Mouse (Mus musculus): ENCODE measurements around the gene Tppp2.

Tppp2 gene

DNA sequence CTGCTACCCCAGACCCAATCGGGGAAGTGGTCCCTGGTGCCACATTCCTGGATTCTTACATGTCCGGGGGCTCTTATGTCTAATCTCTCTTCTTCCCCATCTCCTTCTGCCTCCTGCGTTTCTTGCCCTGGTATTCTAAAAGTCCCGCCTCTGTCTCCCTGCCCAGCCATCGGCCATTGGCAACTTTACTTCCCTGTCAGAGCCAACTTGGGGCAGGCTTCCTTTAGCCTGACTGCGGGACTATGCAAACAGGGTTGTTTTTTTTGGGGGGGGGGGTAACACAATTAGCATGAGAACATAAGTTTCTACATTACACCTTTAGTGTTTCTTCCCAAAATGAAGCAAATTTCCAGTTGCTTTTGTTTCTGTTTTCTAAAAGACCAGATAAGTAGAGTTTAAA, 25.1 kb downstream of the Tppp2 start:
- DNase-seq (ENCODE audit: low read depth, low spot score), result no peak

- DNase-seq (ENCODE audit: low read depth, low spot score), result no peak
Measured at GRCm38 (mm10) chr14:51960316-51960715, 42.1 kb downstream of the Tppp2 start.

DNA sequence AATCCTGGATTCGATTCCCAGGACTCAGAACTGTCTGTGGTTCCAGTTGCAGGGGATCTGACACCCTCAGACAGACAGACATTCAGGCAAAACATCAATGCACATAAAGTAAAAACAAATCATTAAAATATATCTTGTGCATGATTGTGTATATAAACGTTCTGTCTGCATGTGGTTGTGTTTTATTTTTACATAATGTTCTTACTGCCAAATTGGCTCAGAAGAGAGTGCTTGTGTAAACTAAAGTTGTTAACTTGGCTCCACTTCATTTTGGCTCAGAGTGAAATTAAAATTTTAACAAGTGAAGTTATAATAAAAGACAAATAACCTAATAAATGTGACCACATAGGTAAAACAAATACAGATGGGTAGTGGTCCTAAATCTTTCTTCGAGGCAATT, 49.2 kb downstream of the Tppp2 start:
- no peak for DNase-seq (ENCODE audit: low read depth, low spot score)
